Mouse (Mus musculus) stomach, postnatal 0 days (tissue): ENCODE measurements around the gene Inpp4a.

Experiments
- CTCF ChIP-seq: IDR thresholded peaks from 2 replicates; pipeline ENCODE4 v1.5.1; 2016; ENCODE audit warnings: antibody characterized with exemption, low read depth, mild to moderate bottlenecking, moderate library complexity
- EP300 ChIP-seq: optimal IDR thresholded peaks from 2 replicates; pipeline ENCODE3; 2016; ENCODE audit warnings: antibody characterized with exemption

DNA sequence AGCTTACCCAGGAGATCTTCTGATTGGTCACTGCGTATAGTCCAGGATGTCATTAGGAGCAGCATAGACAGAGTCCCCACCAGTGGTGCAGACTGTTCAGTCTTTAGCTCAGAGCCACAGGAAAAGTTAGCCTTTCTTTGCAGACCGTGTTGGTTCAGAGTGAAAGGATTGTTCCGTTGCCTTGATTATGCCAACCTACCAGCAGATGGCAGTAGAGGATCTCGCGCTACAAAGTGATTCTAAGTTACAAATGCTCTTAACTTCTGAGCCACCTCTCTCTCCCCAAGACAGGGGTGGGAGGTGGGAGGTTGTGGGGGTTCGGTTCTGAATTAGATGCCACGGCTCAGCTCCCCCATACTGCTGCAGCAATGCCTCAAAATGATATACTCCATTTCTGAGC, 27.2 kb upstream of the Inpp4a start:
- TF ChIP-seq CTCF (peak; percentile 97), EP300 (no peak)
